Mouse (Mus musculus) regulatory T cell (primary cell): Measurements from ENCODE around the gene Ssxb3.

Experiments used
- in situ Hi-C: fragments of 300-600 bp; cut with MboI, MseI; formaldehyde crosslinking; loops from one replicate; pipeline ENCODE4 v1.15.1; 2025; ENCODE audit warnings: high pct_unique_total_duplicates

Gene Ssxb3

GRCm38 (mm10) chrX:8591716-8592115, at the start of gene Ssxb3:
Gene Ssxb3, minus strand, starts transcription at chrX:8591816.
- in situ Hi-C loops: loop anchor here (5.0 kb wide), 1 partner anchor 229 kb away; no protein-coding TSS in a partner anchor

- in situ Hi-C loops: loop anchor here (5.0 kb wide), 1 partner anchor 39 kb away; no protein-coding TSS in a partner anchor
Measured at GRCm38 (mm10) chrX:8548155-8548554, 43.5 kb downstream of the Ssxb3 start, which contains the start of gene Ssxb6. Gene Ssxb6, minus strand, starts transcription at chrX:8548255.
